Mouse (Mus musculus): ENCODE measurements around the gene Scmh1. TPM values are rescaled to one million over a fixed set of nuclear protein-coding genes. Genes with fewer than 3 reads are reported as not detected.

The Scmh1 gene
- polyA plus RNA-seq, 1 experiment: 34.2 TPM

- peaks cover 13% of the 10 kb centered on the region for H3K4me1 ChIP-seq (ENCODE audit: control insufficient read depth, insufficient read depth, low read length)
- peak overlapping the region; percentile 90 for H3K4me3 ChIP-seq (ENCODE audit: insufficient read depth, low read length)
- no peak for TF ChIP-seq POLR2A (IDR thresholded peaks at IDR 0.05; ENCODE audit: borderline replicate concordance, low read depth, low read length)
- TF ChIP-seq CTCF (IDR thresholded peaks at IDR 0.05; ENCODE audit: low read depth, low read length): no peak
- H3K27ac ChIP-seq (ENCODE audit: insufficient read depth, low read depth, low read length): no peak overlapping the region
These were observed 165.5 kb downstream of the Scmh1 start for GRCm38 (mm10) chr4:120570438-120571069.

- H3K4me1 ChIP-seq (ENCODE audit: control insufficient read depth, insufficient read depth, low read length): peaks cover 12% of the 10 kb centered on the region
- no peak overlapping the region for H3K4me3 ChIP-seq (ENCODE audit: insufficient read depth, low read length)
- H3K27ac ChIP-seq (ENCODE audit: insufficient read depth, low read depth, low read length): no peak overlapping the region
- TF ChIP-seq POLR2A (IDR thresholded peaks at IDR 0.05; ENCODE audit: borderline replicate concordance, low read depth, low read length) (no peak), CTCF (IDR thresholded peaks at IDR 0.05; ENCODE audit: low read depth, low read length) (no peak)
These were observed 166.0 kb downstream of the Scmh1 start for GRCm38 (mm10) chr4:120571070-120571464.

GRCm38 (mm10) chr4:120571691-120572090, 166.6 kb downstream of the Scmh1 start:
- Histone ChIP-seq H3K4me1 (ENCODE audit: control insufficient read depth, insufficient read depth, low read length) (peaks cover 8% of the 10 kb centered on the region), H3K27ac (ENCODE audit: insufficient read depth, low read depth, low read length) (no peak overlapping the region), H3K4me3 (ENCODE audit: insufficient read depth, low read length) (no peak overlapping the region)
- TF ChIP-seq CTCF (IDR thresholded peaks at IDR 0.05; ENCODE audit: low read depth, low read length) (no peak), POLR2A (IDR thresholded peaks at IDR 0.05; ENCODE audit: borderline replicate concordance, low read depth, low read length) (no peak)

Other genes with a start within 250 kb of the Scmh1 start
- gene Edn2, start 244.1 kb upstream of the Scmh1 start, polyA plus RNA-seq (2012; ENCODE audit: insufficient read depth, insufficient read length, missing spikeins): not detected in 2 replicates
- gene Foxo6, start 117.9 kb upstream of the Scmh1 start, polyA plus RNA-seq (2012; ENCODE audit: insufficient read depth, insufficient read length, missing spikeins): not detected in 2 replicates
- not detected in 2 replicates for gene Slfnl1, start 127.0 kb downstream of the Scmh1 start, polyA plus RNA-seq (2012; ENCODE audit: insufficient read depth, insufficient read length, missing spikeins)
- 2.1 and 2.7 TPM in 2 replicates for gene Ctps, start 165.0 kb downstream of the Scmh1 start, polyA plus RNA-seq (2012; ENCODE audit: insufficient read depth, insufficient read length, missing spikeins)
- not detected in 2 replicates for gene Gm8439, start 183.5 kb downstream of the Scmh1 start, polyA plus RNA-seq (2012; ENCODE audit: insufficient read depth, insufficient read length, missing spikeins)

Data from bone marrow macrophage, adult 2 months (primary cell).